Mouse (Mus musculus): ENCODE measurements around the gene Ttc1.

- TF ChIP-seq CTCF (IDR thresholded peaks at IDR 0.05; ENCODE audit: control insufficient read depth, insufficient read depth, insufficient read length) (no peak), MAX (IDR thresholded peaks at IDR 0.05) (no peak), USF1 (IDR thresholded peaks at IDR 0.05; ENCODE audit: low read depth) (no peak), MYOD1 (IDR thresholded peaks at IDR 0.05; ENCODE audit: control insufficient read depth, insufficient read length, low read depth) (no peak), MYOG (IDR thresholded peaks at IDR 0.05; ENCODE audit: control insufficient read depth, extremely low read depth, insufficient read length) (no peak), CEBPB (IDR thresholded peaks at IDR 0.05; ENCODE audit: low read depth) (no peak), FOSL1 (IDR thresholded peaks at IDR 0.05; ENCODE audit: insufficient read depth, low read length, poor library complexity, severe bottlenecking) (no peak)
These were observed 27.9 kb upstream of the Ttc1 start for GRCm38 (mm10) chr11:43775469-43776323.
